Mouse (Mus musculus): ENCODE measurements around the gene Lama4. TPM values are rescaled to one million over a fixed set of nuclear protein-coding genes. Genes with fewer than 3 reads are reported as not detected.

Lama4 gene
- polyA plus RNA-seq, 1 experiment: not detected

DNA sequence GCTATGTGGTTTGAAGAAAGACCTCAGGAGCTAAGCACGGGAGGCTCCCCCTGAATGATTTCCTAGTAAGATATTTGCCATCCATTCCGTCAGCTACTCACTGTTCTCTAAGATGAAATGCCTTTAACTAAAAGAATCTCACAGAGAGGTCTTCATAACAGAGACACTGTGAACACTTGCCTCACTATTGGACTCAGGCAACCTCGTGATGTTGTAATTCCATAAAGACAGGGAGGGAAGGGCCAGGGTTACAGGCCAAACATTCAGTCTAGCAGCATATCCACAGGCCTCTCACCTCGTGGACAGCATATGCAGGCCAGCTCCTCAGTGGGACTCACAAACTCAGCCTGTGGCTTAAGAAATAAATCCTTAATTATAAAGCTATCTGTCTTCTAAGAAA lies 52.7 kb downstream of the Lama4 start:
- Histone ChIP-seq H3K4me1 (peaks cover 2% of the 10 kb centered on the region; the same call in 1 of the 2 replicates), H3K4me3 (replicated peaks) (no peak overlapping the region), H3K36me3 (replicated peaks; ENCODE audit: low read length) (no peaks in the 10 kb centered on the region), H3K9me3 (no peaks in the 10 kb centered on the region), H3K27me3 (replicated peaks) (no peaks in the 10 kb centered on the region)
- no peak for TF ChIP-seq FLI1 (IDR thresholded peaks at IDR 0.05; ENCODE audit: low read length)
- TF ChIP-seq GATA1 (IDR thresholded peaks at IDR 0.05; ENCODE audit: borderline replicate concordance, low read length): no peak

DNA sequence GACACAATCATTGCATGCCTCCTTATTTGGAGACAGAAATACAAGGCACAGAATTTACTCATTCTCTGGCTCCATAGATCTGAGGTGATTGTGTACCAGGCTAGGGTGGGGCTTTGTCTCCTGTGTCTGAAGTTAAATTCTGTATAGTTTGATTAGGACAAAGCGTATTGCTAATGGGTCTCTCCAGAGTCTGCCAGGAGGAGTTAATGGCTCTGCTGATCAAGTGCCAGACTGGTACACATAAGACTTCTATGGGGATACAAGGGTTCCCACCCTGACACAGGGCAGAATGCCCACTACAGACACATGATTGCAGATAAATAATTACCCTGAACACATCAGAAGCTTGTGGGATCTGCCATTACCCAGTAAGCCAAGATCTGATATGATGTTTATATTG lies 53.3 kb downstream of the Lama4 start:
- no peaks in the 10 kb centered on the region for H3K9me3 ChIP-seq
- no peak for TF ChIP-seq GATA1 (IDR thresholded peaks at IDR 0.05; ENCODE audit: borderline replicate concordance, low read length)
- no peak for TF ChIP-seq FLI1 (IDR thresholded peaks at IDR 0.05; ENCODE audit: low read length)

DNA sequence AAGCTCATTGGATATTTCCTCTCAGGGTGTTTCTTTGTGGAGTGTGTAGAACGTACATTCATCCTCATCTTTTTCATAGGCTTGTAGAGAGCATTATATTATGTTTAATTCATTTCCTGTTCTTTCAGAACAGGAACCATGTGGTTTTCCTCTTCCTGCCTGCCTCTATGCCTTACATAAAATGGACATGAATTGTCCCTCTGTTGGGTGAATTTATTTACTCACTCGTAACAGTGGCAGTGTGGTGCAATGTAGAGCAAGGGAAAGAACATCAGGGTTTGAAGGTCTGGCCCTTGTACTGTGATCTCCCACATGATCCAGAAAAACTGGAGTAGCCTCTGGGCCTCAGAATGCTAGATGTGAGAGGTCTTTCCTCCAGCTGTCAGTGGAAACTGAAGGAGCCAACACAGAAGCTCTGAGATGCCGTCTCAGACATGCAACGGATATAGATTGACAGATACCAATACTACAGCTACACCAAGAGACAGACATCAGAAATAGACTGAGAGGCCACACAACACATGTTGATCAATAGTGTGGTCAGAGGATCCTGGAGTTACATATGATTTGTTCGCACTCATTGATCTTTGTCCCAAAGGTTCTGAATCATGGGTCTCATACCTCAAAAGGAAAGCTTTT lies 58.4 kb downstream of the Lama4 start:
- Histone ChIP-seq H3K4me1 (peaks cover 16% of the 10 kb centered on the region), H3K36me3 (replicated peaks; ENCODE audit: low read length) (no peaks in the 10 kb centered on the region), H3K27me3 (replicated peaks) (no peaks in the 10 kb centered on the region), H3K4me3 (replicated peaks) (no peak overlapping the region), H3K9me3 (no peaks in the 10 kb centered on the region)
- no peak for TF ChIP-seq FLI1 (IDR thresholded peaks at IDR 0.05; ENCODE audit: low read length)
- TF ChIP-seq GATA1 (IDR thresholded peaks at IDR 0.05; ENCODE audit: borderline replicate concordance, low read length): no peak

More for the DNA sequence above, 53.3 kb downstream of the Lama4 start:
- H3K36me3 ChIP-seq (replicated peaks; ENCODE audit: low read length): no peaks in the 10 kb centered on the region
- H3K27me3 ChIP-seq (replicated peaks): no peaks in the 10 kb centered on the region
- H3K4me3 ChIP-seq (replicated peaks): no peak overlapping the region
- peaks cover 7% of the 10 kb centered on the region for H3K4me1 ChIP-seq

DNA sequence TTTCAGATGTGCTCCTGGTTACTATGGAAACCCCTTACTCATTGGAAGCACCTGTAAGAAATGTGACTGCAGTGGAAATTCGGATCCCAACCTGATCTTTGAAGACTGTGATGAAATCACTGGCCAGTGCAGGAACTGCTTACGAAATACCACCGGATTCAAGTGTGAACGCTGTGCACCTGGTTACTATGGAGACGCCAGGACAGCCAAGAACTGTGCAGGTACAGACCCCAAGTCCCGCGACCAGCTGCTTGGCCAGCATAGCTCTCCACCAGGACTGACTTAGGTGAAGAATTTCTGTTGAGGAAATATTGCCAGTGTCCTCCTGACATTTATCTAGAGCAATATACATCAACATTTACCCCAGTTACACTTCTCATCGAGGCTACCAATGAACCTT lies 61.2 kb downstream of the Lama4 start:
- H3K4me1 ChIP-seq: peaks cover 14% of the 10 kb centered on the region

DNA sequence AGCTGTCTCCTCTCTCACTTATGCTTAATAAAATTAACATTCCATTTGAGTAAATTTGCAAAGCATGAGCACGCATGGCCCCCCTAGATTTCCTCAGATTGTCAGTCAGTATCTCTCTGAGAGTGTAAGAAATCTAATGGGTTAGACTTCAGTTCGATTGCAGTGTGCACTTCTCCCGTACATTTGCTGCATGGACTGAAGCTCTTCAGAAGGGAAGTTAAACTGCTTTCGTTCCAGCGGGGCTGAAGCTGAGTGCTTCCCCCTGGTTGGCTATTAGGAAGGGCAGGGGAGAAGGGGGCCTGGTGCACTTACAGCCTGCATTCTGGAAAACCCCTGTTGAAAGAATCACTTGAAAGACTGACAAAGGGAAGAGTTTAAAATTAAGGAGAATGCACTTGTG lies 61.7 kb downstream of the Lama4 start:
- Histone ChIP-seq H3K27me3 (replicated peaks) (no peaks in the 10 kb centered on the region), H3K36me3 (replicated peaks; ENCODE audit: low read length) (no peaks in the 10 kb centered on the region), H3K9me3 (no peaks in the 10 kb centered on the region), H3K4me1 (peaks cover 14% of the 10 kb centered on the region), H3K4me3 (replicated peaks) (no peak overlapping the region)
- TF ChIP-seq FLI1 (IDR thresholded peaks at IDR 0.05; ENCODE audit: low read length) (no peak), GATA1 (IDR thresholded peaks at IDR 0.05; ENCODE audit: borderline replicate concordance, low read length) (no peak)

More for the DNA sequence above, 61.2 kb downstream of the Lama4 start:
- H3K36me3 ChIP-seq (replicated peaks; ENCODE audit: low read length): no peaks in the 10 kb centered on the region
- H3K27me3 ChIP-seq (replicated peaks): no peaks in the 10 kb centered on the region
- no peaks in the 10 kb centered on the region for H3K9me3 ChIP-seq
- H3K4me3 ChIP-seq (replicated peaks): no peak overlapping the region
- no peak for TF ChIP-seq GATA1 (IDR thresholded peaks at IDR 0.05; ENCODE audit: borderline replicate concordance, low read length)
- TF ChIP-seq FLI1 (IDR thresholded peaks at IDR 0.05; ENCODE audit: low read length): no peak

DNA sequence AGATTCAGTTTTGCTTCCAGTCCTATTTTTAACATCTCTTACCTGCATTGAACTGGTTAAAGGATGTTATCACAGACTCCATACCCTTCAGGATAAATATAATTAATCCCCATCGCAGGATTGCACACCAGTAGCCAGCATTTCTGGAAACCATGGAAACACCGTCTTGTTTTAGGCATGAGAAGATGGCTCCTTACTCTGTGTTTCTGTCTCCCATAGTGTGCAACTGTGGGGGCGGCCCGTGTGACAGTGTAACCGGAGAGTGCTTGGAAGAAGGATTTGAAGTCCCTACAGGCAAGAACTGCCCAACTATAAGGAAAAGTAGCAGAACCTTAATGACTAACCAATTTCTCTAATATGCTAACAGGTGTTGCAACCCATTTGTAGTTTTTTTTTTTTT lies 63.1 kb downstream of the Lama4 start:
- H3K4me3 ChIP-seq (replicated peaks): no peak overlapping the region
- H3K4me1 ChIP-seq: peaks cover 12% of the 10 kb centered on the region
- H3K36me3 ChIP-seq (replicated peaks; ENCODE audit: low read length): no peaks in the 10 kb centered on the region
- no peaks in the 10 kb centered on the region for H3K9me3 ChIP-seq
- no peak for TF ChIP-seq FLI1 (IDR thresholded peaks at IDR 0.05; ENCODE audit: low read length)
- no peak for TF ChIP-seq GATA1 (IDR thresholded peaks at IDR 0.05; ENCODE audit: borderline replicate concordance, low read length)
- H3K27me3 ChIP-seq (replicated peaks): no peaks in the 10 kb centered on the region

DNA sequence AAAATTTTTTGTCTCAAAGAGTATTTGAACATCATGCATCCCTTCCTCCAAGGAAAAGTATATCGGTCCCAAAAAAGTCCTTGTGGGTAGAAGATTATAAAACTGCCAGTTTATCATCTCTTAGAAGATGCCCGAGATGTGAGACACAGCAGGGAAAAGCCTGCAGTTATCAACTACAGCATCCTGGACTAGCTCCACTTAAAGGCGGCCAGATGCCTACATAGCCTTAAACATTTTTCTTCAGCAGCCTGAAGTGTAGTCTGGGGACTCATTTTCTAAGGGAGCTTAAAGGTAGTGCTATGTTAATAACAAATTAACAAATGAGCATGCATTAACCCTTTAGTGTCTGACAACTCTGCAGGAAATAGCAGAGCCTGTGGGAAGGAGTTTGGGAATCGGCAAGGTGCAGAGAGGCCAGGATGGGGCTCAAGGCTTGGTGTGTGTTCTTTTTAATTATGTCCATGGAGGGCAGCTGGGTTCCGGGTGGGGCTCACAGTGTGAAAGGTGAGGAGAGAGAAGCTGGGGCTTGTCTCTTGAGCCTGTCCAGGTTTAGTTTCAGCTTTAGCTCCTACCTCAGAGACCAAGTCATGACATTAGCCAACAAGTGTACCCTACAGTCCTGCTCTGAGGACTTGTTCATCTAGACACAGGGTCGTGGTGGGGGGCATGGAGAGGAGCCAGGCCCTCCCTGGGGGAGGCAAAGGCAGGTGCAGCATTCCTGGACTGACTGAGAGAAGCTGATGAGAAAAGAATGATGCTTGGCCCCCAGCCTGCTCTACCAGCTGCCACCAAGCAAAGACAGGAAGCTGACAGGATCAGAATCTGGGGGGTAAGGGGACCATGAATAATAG lies 64.2 kb downstream of the Lama4 start:
- peaks cover under 1% of the 10 kb centered on the region; the same call in 1 of the 2 replicates for H3K4me1 ChIP-seq
- H3K4me3 ChIP-seq (replicated peaks): no peak overlapping the region
- H3K9me3 ChIP-seq: no peaks in the 10 kb centered on the region
- no peaks in the 10 kb centered on the region for H3K27me3 ChIP-seq (replicated peaks)
- TF ChIP-seq FLI1 (IDR thresholded peaks at IDR 0.05; ENCODE audit: low read length) (no peak), GATA1 (IDR thresholded peaks at IDR 0.05; ENCODE audit: borderline replicate concordance, low read length) (no peak)
- no peaks in the 10 kb centered on the region for H3K36me3 ChIP-seq (replicated peaks; ENCODE audit: low read length)

DNA sequence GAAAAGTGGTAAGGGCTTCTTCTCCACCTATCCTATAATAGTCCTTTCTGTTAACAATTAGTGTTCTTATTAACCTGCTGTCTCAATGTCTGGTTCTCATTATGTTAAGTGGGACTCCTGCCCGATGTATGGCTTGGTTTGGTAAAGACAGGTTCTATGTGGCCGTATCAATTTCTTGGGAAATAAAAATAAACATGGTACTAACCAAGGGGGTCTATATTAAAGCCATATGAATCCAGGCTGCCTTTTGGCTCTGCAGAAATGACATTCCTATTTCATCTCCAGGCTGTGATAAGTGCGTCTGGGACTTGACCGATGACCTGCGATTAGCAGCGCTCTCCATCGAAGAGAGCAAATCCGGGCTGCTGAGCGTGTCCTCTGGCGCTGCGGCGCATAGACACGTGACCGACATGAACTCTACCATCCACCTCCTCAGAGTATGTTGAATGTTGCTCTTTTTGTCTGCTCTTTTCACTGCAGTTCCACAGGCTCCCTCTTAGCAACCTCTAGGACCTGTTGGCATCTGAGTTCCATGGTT lies 64.9 kb downstream of the Lama4 start:
- TF ChIP-seq GATA1 (IDR thresholded peaks at IDR 0.05; ENCODE audit: borderline replicate concordance, low read length) (no peak), FLI1 (IDR thresholded peaks at IDR 0.05; ENCODE audit: low read length) (no peak)
- no peaks in the 10 kb centered on the region for H3K36me3 ChIP-seq (replicated peaks; ENCODE audit: low read length)
- no peak overlapping the region for H3K4me3 ChIP-seq (replicated peaks)
- H3K4me1 ChIP-seq: no peaks in the 10 kb centered on the region
- no peaks in the 10 kb centered on the region for H3K27me3 ChIP-seq (replicated peaks)
- H3K9me3 ChIP-seq: no peaks in the 10 kb centered on the region

DNA sequence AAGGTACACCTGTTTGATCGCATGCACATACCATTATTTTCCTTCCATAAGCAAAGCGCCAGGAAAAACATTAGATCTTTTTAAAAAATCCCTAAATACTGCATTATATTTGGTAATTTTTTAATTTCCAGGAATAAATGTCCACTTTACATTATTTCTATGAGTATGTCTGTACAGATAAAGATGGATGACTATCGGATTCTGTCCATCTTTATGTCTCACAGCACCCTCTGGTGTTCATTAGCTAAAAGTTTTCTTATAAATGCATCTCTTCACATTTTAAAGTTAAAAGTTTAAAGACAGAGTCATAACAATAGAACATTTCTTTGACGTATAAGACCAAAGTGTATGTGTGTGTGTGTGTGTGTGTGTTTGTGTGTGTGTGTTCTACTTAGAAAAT lies 74.2 kb downstream of the Lama4 start:
- Histone ChIP-seq H3K9me3 (no peaks in the 10 kb centered on the region), H3K27me3 (replicated peaks) (no peaks in the 10 kb centered on the region), H3K4me1 (no peaks in the 10 kb centered on the region), H3K4me3 (replicated peaks) (no peak overlapping the region), H3K36me3 (replicated peaks; ENCODE audit: low read length) (no peaks in the 10 kb centered on the region)
- TF ChIP-seq GATA1 (IDR thresholded peaks at IDR 0.05; ENCODE audit: borderline replicate concordance, low read length) (no peak), FLI1 (IDR thresholded peaks at IDR 0.05; ENCODE audit: low read length) (no peak)

DNA sequence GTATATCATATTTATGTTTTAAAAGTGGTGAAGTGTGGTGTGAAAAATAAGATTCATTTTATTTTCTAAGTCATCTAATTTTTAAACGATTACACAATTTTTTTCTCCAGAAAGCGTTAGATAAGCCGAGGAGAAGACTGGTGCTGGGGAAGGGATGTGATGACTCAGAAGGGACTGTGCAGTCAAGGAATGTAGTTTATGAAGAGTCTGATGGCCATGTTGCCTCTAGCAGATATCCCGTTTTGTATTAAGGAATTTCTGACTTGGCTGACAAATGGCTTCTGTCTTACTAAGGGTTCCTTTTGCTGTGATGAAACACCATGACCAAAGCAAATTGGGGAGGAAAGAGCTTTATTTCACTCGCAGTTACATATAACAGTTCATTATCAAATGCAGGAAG lies 74.7 kb downstream of the Lama4 start:
- Histone ChIP-seq H3K4me3 (replicated peaks) (no peak overlapping the region), H3K4me1 (no peaks in the 10 kb centered on the region), H3K27me3 (replicated peaks) (no peaks in the 10 kb centered on the region), H3K9me3 (no peaks in the 10 kb centered on the region), H3K36me3 (replicated peaks; ENCODE audit: low read length) (no peaks in the 10 kb centered on the region)
- no peak for TF ChIP-seq FLI1 (IDR thresholded peaks at IDR 0.05; ENCODE audit: low read length)
- TF ChIP-seq GATA1 (IDR thresholded peaks at IDR 0.05; ENCODE audit: borderline replicate concordance, low read length): no peak

Data from megakaryocyte, embryonic 14.5 days (primary cell).